Mouse (Mus musculus) embryonic facial prominence, embryonic 14.5 days (tissue): ENCODE measurements around the gene 4930432K21Rik. TPM values are rescaled to one million over a fixed set of nuclear protein-coding genes. Genes with fewer than 3 reads are reported as not detected.

Source experiments
- ATAC-seq: fragments of 200-750 bp; cut with Nextera tagmentation; 2 replicates; pipeline ENCODE4 v1.8.0; 2017; ENCODE audit warnings: low read depth, moderate number of reproducible peaks, moderate TSS enrichment
- DNase-seq: peaks from one replicate; pipeline ENCODE4 v3.0.0-alpha.2; 2015; ENCODE audit warnings: low spot score
- H3K27ac ChIP-seq: fragments of 300-500 bp; sonication (generic); replicated peaks from 2 replicates; pipeline ENCODE4 v1.5.1; 2014; ENCODE audit warnings: low read depth, mild to moderate bottlenecking, low read length, moderate library complexity
- H3K27me3 ChIP-seq: fragments of 300-500 bp; sonication (generic); replicated peaks from 2 replicates; pipeline ENCODE4 v1.6.1; 2014; ENCODE audit warnings: low read length; ENCODE audit not compliant: control insufficient read depth, insufficient read depth
- H3K36me3 ChIP-seq: fragments of 300-500 bp; sonication (generic); 2 replicates; pipeline ENCODE4 v1.6.1; 2014; ENCODE audit warnings: low read length, mixed read lengths; ENCODE audit not compliant: control insufficient read depth, insufficient read depth
- H3K4me1 ChIP-seq: fragments of 300-500 bp; sonication (generic); 2 replicates; pipeline ENCODE4 v1.6.1; 2014; ENCODE audit warnings: antibody characterized with exemption, low read length; ENCODE audit not compliant: control insufficient read depth, insufficient read depth
- H3K4me2 ChIP-seq: fragments of 300-500 bp; sonication (generic); 2 replicates; pipeline ENCODE4 v1.6.1; 2014; ENCODE audit warnings: low read depth, mild to moderate bottlenecking, low read length, moderate library complexity, mixed read lengths
- H3K4me3 ChIP-seq: fragments of 300-500 bp; sonication (generic); 2 replicates; pipeline ENCODE4 v1.5.1; 2014; ENCODE audit warnings: low read depth, mild to moderate bottlenecking, low read length
- H3K9ac ChIP-seq: fragments of 300-500 bp; sonication (generic); 2 replicates; pipeline ENCODE4 v1.6.1; 2014; ENCODE audit warnings: low read depth, mild to moderate bottlenecking, low read length, moderate library complexity, mixed read lengths
- H3K9me3 ChIP-seq: fragments of 300-500 bp; sonication (generic); 2 replicates; pipeline ENCODE4 v1.6.1; 2016; ENCODE audit warnings: low read length; ENCODE audit not compliant: control insufficient read depth
- WGBS: fragments of 180-500 bp; shearing (Covaris S2); extraction: QIAGEN DNeasy Blood & Tissue Kit; methylation state at CpG from one replicate; pipeline ENCODE4 v1.1.7; 2014; 5-methylcytosine and 5-hydroxymethylcytosine counted together
- polyA plus RNA-seq: library from polyadenylated mRNA; unstranded; fragments of >200 nt; fragmentation: Nextera tagmentation; extraction: Ambion mirVana; gene quantifications from 2 replicates; pipeline ENCODE4 v1.2.1, GENCODE M21; 2014

Gene 4930432K21Rik
- polyA plus RNA-seq: 0.77 and 1.0 TPM in 2 replicates

GRCm38 (mm10) chr8:84147769-84148530, at the start of gene 4930432K21Rik, which contains the start of gene Cc2d1a:
Gene 4930432K21Rik (plus strand): TSS chr8:84148025.
Gene Cc2d1a (minus strand): TSS chr8:84147936.
- peaks cover 11% of the 10 kb centered on the region for H3K4me1 ChIP-seq
- peak within 1 kb of the TSS; percentile 78 for H3K4me2 ChIP-seq
- H3K4me3 ChIP-seq: peak within 1 kb of the TSS; percentile 63
- peaks cover 26% of the 10 kb centered on the region for H3K36me3 ChIP-seq
- H3K27me3 ChIP-seq: no peaks in the 10 kb centered on the region
- H3K27ac ChIP-seq: peak within 1 kb of the TSS; percentile 45
- peak; percentile 96 for ATAC-seq
- DNase-seq: peak; percentile 98
- no peaks in the 10 kb centered on the region for H3K9me3 ChIP-seq
- WGBS: 16% methylated on average over 47 of the region's 49 CpGs
- peak within 1 kb of the TSS; percentile 85 for H3K9ac ChIP-seq

- Histone ChIP-seq H3K27me3 (no peaks in the 10 kb centered on the region), H3K36me3 (peaks cover 72% of the 10 kb centered on the region), H3K9ac (no peak overlapping the region), H3K4me1 (peaks cover 3% of the 10 kb centered on the region; the same call in 1 of the 2 replicates), H3K4me3 (no peak overlapping the region), H3K9me3 (no peaks in the 10 kb centered on the region), H3K27ac (no peak overlapping the region), H3K4me2 (no peak overlapping the region)
- no peak for DNase-seq
- no peak for ATAC-seq
- 98% methylated on average over 6 of the region's 7 CpGs for WGBS
Measured at GRCm38 (mm10) chr8:84098376-84098775, 49.4 kb upstream of the 4930432K21Rik start.

- no peak for DNase-seq
- H3K4me3 ChIP-seq: no peak overlapping the region
- H3K36me3 ChIP-seq: peaks cover 40% of the 10 kb centered on the region
- peaks cover 6% of the 10 kb centered on the region; the same call in 1 of the 2 replicates for H3K4me1 ChIP-seq
- H3K4me2 ChIP-seq: no peak overlapping the region
- H3K27me3 ChIP-seq: no peaks in the 10 kb centered on the region
- no peak overlapping the region for H3K9ac ChIP-seq
- WGBS: 91% methylated on average over 25 of the region's 25 CpGs
- no peak overlapping the region for H3K27ac ChIP-seq
- no peaks in the 10 kb centered on the region for H3K9me3 ChIP-seq
- ATAC-seq: no peak
Measured at GRCm38 (mm10) chr8:84101476-84102270, 46.2 kb upstream of the 4930432K21Rik start.

- peak overlapping the region; percentile 79 for H3K9ac ChIP-seq
Measured at GRCm38 (mm10) chr8:84103601-84104000, 44.2 kb upstream of the 4930432K21Rik start.

GRCm38 (mm10) chr8:84104221-84104620, 43.6 kb upstream of the 4930432K21Rik start:
- H3K4me2 ChIP-seq: peak overlapping the region; percentile 75
- no peaks in the 10 kb centered on the region for H3K9me3 ChIP-seq
- H3K4me1 ChIP-seq: peaks cover 6% of the 10 kb centered on the region; the same call in 1 of the 2 replicates
- H3K27ac ChIP-seq: peak overlapping the region; percentile 87
- WGBS: under 1% methylated on average over 22 of the region's 29 CpGs
- H3K36me3 ChIP-seq: peaks cover 18% of the 10 kb centered on the region
- H3K4me3 ChIP-seq: peak overlapping the region; percentile 70
- peak overlapping the region; percentile 79 for H3K9ac ChIP-seq
- ATAC-seq (peak; percentile 80), DNase-seq (peak; percentile 81)
- H3K27me3 ChIP-seq: no peaks in the 10 kb centered on the region

More at GRCm38 (mm10) chr8:84103601-84104000, 44.2 kb upstream of the 4930432K21Rik start:
- H3K4me1 ChIP-seq: peaks cover 6% of the 10 kb centered on the region; the same call in 1 of the 2 replicates
- peak overlapping the region; percentile 70 for H3K4me3 ChIP-seq
- DNase-seq (no peak), ATAC-seq (no peak)
- no peaks in the 10 kb centered on the region for H3K27me3 ChIP-seq
- peaks cover 21% of the 10 kb centered on the region for H3K36me3 ChIP-seq
- H3K4me2 ChIP-seq: peak overlapping the region; percentile 75
- no peak overlapping the region for H3K27ac ChIP-seq
- 46% methylated on average over 3 of the region's 3 CpGs for WGBS
- no peaks in the 10 kb centered on the region for H3K9me3 ChIP-seq

GRCm38 (mm10) chr8:84104697-84105609, 42.9 kb upstream of the 4930432K21Rik start, which contains the start of gene Dcaf15:
Gene Dcaf15 (minus strand): TSS chr8:84104768.
- Histone ChIP-seq H3K4me3 (peak within 1 kb of the TSS; percentile 70), H3K9me3 (no peaks in the 10 kb centered on the region), H3K27me3 (no peaks in the 10 kb centered on the region), H3K36me3 (peaks cover 18% of the 10 kb centered on the region), H3K9ac (peak within 1 kb of the TSS; percentile 79), H3K4me1 (peaks cover 6% of the 10 kb centered on the region; the same call in 1 of the 2 replicates), H3K27ac (peak within 1 kb of the TSS; percentile 87), H3K4me2 (peak within 1 kb of the TSS; percentile 75)
- ATAC-seq: peak; percentile 98
- WGBS: 7% methylated on average over 40 of the region's 42 CpGs
- DNase-seq: peak; percentile 100

GRCm38 (mm10) chr8:84105676-84106075, 42.1 kb upstream of the 4930432K21Rik start:
- ATAC-seq: no peak
- peaks cover 6% of the 10 kb centered on the region; the same call in 1 of the 2 replicates for H3K4me1 ChIP-seq
- 82% methylated on average over 2 of the region's 2 CpGs for WGBS

More at GRCm38 (mm10) chr8:84105676-84106075, 42.1 kb upstream of the 4930432K21Rik start:
- Histone ChIP-seq H3K27me3 (no peaks in the 10 kb centered on the region), H3K27ac (no peak overlapping the region), H3K9me3 (no peaks in the 10 kb centered on the region), H3K9ac (no peak overlapping the region; the same call in 1 of the 2 replicates), H3K4me2 (no peak overlapping the region), H3K4me3 (no peak overlapping the region), H3K36me3 (peaks cover 15% of the 10 kb centered on the region)
- DNase-seq: no peak
